Mouse (Mus musculus) lung, adult 2 months (tissue): ENCODE results near the gene Fancf.

Experiments used
- CTCF ChIP-seq: fragments of 200-500 bp; IDR thresholded peaks from 2 replicates; pipeline ENCODE4 v1.5.1; 2011; ENCODE audit warnings: mild to moderate bottlenecking, low read length, control low read depth; ENCODE audit not compliant: insufficient read depth
- POLR2A ChIP-seq: fragments of 200-500 bp; IDR thresholded peaks from 2 replicates; pipeline ENCODE4 v1.6.1; 2011; ENCODE audit warnings: low read depth, mild to moderate bottlenecking, control low read depth, low read length, borderline replicate concordance; ENCODE audit errors: extremely low read depth

DNA sequence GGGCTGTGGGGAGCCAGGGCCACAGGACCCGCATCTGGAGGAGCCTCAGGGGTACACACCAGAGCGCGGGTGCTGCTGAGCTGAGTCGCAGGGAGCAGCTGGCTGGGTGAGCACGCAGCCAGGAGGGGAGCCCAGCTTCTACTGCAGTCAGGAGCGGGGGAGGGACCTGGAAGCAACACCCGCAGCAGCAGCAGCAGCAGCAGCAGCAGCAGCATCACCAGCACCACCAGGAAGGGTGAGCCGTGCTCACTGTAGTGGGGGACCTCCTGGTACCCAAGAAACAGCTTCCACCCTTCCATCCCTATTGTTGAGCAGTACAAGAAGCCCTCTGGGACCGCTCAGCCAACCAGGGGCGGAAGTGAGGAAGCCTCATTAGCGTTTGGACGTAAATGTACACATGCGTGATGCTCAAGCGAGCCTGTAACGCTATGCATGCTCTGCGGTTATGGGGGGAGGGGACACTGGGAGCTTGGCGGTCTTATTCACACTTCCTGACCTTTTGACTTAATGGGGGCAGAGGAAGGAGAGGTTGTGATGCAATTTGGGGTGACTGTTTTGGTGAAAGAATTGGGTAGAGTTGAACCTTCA, 17.2 kb upstream of the Fancf start:
- TF ChIP-seq POLR2A, result no peak
- no peak for TF ChIP-seq CTCF
